Mouse (Mus musculus) midbrain, embryonic 13.5 days (tissue): ENCODE measurements around the gene Proser3. TPM values are rescaled to one million over a fixed set of nuclear protein-coding genes. Genes with fewer than 3 reads are reported as not detected.

Experiments used
- ATAC-seq: fragments of 200-750 bp; cut with Nextera tagmentation; 2 replicates; pipeline ENCODE4 v1.8.0; 2017; ENCODE audit warnings: mild to moderate bottlenecking, moderate TSS enrichment, moderate library complexity
- H3K27ac ChIP-seq: fragments of 300-500 bp; sonication (generic); 2 replicates; pipeline ENCODE4 v1.5.1; 2015; ENCODE audit warnings: inconsistent platforms, mild to moderate bottlenecking, moderate library complexity
- H3K27me3 ChIP-seq: fragments of 300-500 bp; sonication (generic); 2 replicates; pipeline ENCODE4 v1.6.1; 2015; ENCODE audit warnings: mild to moderate bottlenecking, inconsistent platforms
- H3K36me3 ChIP-seq: fragments of 300-500 bp; sonication (generic); 2 replicates; pipeline ENCODE4 v1.6.1; 2015; ENCODE audit warnings: mild to moderate bottlenecking, inconsistent platforms
- H3K4me1 ChIP-seq: fragments of 300-500 bp; sonication (generic); replicated peaks from 2 replicates; pipeline ENCODE4 v1.6.1; 2015; ENCODE audit warnings: inconsistent platforms
- H3K4me2 ChIP-seq: fragments of 300-500 bp; sonication (generic); replicated peaks from 2 replicates; pipeline ENCODE4 v1.6.1; 2015; ENCODE audit warnings: moderate library complexity, mild to moderate bottlenecking, inconsistent platforms
- H3K4me3 ChIP-seq: fragments of 300-500 bp; sonication (generic); replicated peaks from 2 replicates; pipeline ENCODE4 v1.5.1; 2015; ENCODE audit warnings: mild to moderate bottlenecking, inconsistent platforms
- H3K9ac ChIP-seq: fragments of 300-500 bp; sonication (generic); replicated peaks from 2 replicates; pipeline ENCODE4 v1.6.1; 2015; ENCODE audit warnings: mild to moderate bottlenecking, inconsistent platforms
- H3K9me3 ChIP-seq: fragments of 300-500 bp; sonication (generic); 2 replicates; pipeline ENCODE4 v1.6.1; 2016; ENCODE audit warnings: mild to moderate bottlenecking, inconsistent platforms
- whole genome bisulfite sequencing: fragments of 180-500 bp; shearing (Covaris S2); methylation state at CpG from one replicate; pipeline ENCODE4 v1.1.7; 2015; 5-methylcytosine and 5-hydroxymethylcytosine counted together
- polyA plus RNA-seq: library from polyadenylated mRNA; unstranded; fragments of >200 nt; fragmentation: Nextera tagmentation; extraction: Ambion mirVana; gene quantifications from 2 replicates; pipeline ENCODE4 v1.2.1, GENCODE M21; 2015

The Proser3 gene
- polyA plus RNA-seq, 1 experiment from 2014 or later, result 12.3 TPM

DNA sequence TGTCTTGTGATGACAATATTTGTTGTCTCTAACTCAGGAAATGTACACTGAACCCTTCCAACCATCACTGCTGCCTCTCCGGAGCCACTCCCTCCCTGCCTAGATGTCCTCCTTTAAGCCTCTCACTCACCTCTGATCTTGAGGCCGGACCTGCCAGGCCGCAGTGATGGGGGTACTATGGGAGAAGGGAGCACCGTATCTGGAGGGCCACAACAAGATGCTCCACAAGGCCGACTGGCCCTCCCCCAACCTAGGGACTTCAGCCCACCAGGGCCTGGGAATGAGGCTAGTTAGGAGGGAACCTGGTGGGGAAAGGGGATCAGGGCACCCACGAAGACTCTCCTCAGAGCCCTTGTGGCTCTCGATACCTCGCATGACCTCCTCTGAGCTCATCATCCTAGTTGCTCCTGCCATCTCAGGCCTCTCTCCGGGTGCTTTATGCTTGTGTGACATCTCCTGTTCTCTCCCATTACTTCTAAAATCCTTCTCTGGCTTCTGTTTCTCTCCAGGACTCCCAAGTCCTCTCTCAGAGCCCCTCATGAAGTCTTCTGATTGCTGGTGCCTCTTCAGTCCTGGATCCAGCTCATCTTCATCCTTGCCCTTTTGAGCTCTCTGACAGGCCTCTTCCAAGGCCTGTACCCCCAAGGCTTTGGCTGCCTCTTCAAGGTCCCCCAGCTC, 39.0 kb upstream of the Proser3 start:
- Histone ChIP-seq H3K9ac (peak overlapping the region; percentile 37; the same call in 1 of the 2 replicates), H3K4me1 (peaks cover 35% of the 10 kb centered on the region), H3K9me3 (no peaks in the 10 kb centered on the region), H3K4me3 (no peak overlapping the region), H3K27ac (no peak overlapping the region), H3K27me3 (no peaks in the 10 kb centered on the region), H3K36me3 (peaks cover 8% of the 10 kb centered on the region), H3K4me2 (no peak overlapping the region)
- WGBS, result 84% methylated on average over 9 of the region's 9 CpGs
- no peak for ATAC-seq

DNA sequence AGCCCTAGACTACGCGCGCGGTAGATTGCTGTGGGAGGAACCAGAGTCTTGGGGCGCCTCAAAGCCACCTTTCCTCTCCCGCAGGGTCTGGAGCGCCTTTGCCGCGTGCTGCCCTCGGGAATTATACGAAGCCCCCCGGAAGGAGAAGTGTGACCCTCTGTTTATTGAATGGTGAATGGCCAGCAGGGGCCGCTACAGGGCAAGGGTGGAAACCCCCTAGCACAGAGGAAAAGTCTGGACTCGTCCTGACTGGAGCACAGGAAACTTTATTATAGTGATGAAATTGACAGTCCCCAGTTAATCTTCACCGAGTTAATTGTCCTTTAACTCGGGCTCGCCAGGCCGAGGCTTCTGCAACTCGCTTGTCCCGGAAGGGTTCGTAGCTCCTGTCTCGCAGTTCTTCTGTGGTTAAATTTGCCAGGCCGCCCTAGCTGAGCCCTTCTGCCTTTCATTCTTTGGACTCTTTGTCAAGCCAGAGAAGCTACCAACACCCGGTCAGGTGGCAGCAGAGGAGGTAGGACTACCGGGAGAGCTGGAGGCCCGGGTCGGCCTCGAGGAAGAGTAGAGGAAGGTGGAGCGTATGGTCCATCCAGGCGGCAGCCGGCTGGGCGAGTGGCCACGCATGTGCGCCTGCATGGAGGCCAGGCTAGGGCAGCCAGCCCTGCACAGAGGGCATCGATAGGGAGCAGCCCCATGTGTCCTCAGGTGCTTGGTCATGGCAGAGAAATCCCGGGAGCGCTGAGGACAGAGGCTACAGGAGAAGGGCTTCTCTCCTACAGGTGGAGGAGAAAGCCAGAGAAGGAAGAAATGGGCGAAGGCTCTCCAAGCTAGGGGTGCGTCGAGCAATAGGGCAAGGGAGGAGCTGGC, 37.6 kb upstream of the Proser3 start:
- Histone ChIP-seq H3K9me3 (no peaks in the 10 kb centered on the region), H3K4me1 (peaks cover 35% of the 10 kb centered on the region), H3K36me3 (peaks cover 22% of the 10 kb centered on the region), H3K27me3 (no peaks in the 10 kb centered on the region), H3K4me3 (peak overlapping the region; percentile 99), H3K4me2 (peak overlapping the region; percentile 80), H3K9ac (peak overlapping the region; percentile 99), H3K27ac (peak overlapping the region; percentile 95)
- 30% methylated on average over 40 of the region's 40 CpGs for WGBS
- ATAC-seq, result peak; percentile 71

DNA sequence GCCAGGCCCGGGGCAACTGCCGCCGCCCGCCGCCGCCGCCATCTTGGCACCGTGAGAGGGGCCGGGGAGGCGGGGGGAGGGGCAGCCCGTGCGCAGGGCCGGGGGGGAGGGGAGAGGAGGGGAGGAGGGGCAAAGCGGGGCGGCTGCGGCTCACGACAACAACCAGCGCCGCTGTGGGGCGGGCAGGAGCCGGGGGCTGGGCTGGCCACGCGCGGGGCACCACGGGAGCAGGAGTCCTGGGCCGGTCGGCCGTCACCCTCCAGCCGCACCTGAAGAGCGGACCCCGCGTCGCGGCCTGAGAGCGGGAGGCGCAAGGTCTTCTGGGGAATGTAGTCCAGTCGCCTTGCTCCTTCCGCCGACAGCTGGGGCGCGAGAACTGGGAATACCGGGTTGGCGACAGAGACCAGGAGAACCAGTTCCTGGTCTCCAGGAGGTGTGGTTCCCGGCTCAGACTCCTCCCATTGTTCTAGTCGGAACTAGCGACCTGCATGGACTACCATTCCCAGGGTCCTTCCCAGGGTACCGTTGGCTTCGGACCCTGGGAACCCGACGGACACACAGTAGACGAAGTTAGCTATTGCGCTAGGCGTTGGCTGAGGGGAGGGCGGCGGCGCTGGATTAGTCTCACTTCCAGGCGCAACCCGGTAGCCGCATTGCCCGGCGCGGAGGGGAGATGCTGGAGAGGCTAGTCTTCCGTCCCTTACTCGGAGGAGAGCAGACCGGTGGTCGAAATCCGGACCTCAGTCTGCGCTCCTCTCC, 36.8 kb upstream of the Proser3 start, which contains the start of gene Kmt2b:
Gene Kmt2b (minus strand): TSS at position 51 of the 759 bp plus-strand sequence.
- peak; percentile 97 for ATAC-seq
- peak within 1 kb of the TSS; percentile 95 for H3K27ac ChIP-seq
- under 1% methylated on average over 62 of the region's 68 CpGs for WGBS

DNA sequence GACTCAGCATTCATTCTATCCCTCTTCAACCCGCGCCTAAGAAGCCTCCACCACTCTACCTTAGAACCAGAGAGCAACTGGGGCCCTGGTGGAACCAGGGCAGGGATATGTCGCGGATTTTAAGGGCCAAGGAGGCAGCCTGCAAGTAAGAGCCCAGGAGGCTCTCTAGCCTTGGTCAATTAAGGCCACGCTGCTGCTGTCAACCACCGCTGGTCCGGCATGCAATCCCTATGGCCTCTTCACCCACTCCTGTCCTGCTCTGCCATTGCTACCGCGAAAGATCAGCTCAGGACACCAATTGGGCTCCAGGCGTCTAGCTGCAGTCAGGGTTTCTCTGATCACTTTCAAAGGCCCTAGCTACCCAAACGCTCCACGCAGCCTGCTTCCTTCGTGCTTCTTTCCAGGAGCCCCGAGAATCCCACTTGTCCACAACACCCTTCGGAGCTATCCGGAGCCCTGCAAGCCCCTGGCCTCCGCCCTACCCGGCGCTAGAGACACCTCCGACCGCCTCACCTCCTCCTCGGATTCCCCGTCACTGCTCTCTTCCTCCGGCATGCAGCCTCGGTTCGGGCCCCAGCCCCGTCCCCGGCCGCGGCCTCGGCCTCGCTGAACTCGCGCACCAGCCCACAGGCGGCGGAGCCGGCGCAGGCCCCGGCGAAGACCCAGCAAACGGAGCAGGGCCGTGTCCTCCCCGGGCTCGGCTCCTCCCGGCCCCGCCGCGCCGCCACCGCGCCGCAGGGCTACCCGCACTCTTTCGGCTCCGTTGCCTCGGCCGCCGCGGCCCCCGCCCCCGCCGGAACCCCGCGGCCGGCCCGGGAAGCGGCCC, 36.0 kb upstream of the Proser3 start:
- Histone ChIP-seq H3K27ac (peak overlapping the region; percentile 95), H3K9ac (peak overlapping the region; percentile 99), H3K9me3 (no peaks in the 10 kb centered on the region), H3K4me2 (peak overlapping the region; percentile 80), H3K4me1 (peaks cover 26% of the 10 kb centered on the region), H3K27me3 (no peaks in the 10 kb centered on the region), H3K36me3 (peaks cover 38% of the 10 kb centered on the region), H3K4me3 (peak overlapping the region; percentile 99)
- WGBS, result under 1% methylated on average over 51 of the region's 67 CpGs
- ATAC-seq, result peak; percentile 55

More for the DNA sequence above, 36.8 kb upstream of the Proser3 start, which contains the start of gene Kmt2b:
- Histone ChIP-seq H3K27me3 (no peaks in the 10 kb centered on the region), H3K4me2 (peak within 1 kb of the TSS; percentile 80), H3K9me3 (no peaks in the 10 kb centered on the region), H3K4me3 (peak within 1 kb of the TSS; percentile 99), H3K4me1 (peaks cover 32% of the 10 kb centered on the region), H3K9ac (peak within 1 kb of the TSS; percentile 99), H3K36me3 (peaks cover 30% of the 10 kb centered on the region)

DNA sequence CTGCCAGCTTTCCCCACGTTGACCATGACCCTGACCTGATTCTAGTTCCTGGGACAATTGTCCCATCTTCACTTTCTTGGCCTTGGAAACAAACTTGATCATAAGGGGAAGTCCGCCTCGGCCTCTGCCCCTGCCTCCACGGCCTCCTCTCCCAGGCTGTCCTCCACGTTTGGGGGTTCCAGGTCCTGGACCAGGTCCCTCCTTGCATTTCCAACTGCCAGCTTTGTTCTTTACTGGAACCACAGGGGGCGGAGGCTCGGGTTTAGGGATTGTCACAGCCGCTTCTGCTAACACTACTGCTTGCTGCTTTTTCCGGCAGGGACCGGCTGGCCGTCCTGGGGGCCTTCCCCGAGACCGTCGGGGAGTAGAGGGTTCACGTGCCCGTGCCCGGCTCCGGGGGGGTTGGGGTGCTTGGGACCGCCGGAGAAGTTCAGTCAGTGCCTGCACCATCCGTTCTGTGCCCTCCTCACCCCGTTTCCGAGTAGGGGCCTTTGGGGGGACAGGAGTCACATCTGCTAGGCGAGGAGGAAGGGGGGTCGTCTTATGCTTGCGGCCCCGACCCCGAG, 34.4 kb upstream of the Proser3 start:
- Histone ChIP-seq H3K9ac (peak overlapping the region; percentile 99), H3K36me3 (peaks cover 53% of the 10 kb centered on the region), H3K4me1 (peaks cover 23% of the 10 kb centered on the region), H3K4me2 (peak overlapping the region; percentile 80), H3K4me3 (peak overlapping the region; percentile 99), H3K27me3 (no peaks in the 10 kb centered on the region), H3K27ac (no peak overlapping the region), H3K9me3 (no peaks in the 10 kb centered on the region)
- WGBS, result 88% methylated on average over 28 of the region's 28 CpGs
- ATAC-seq, result no peak

DNA sequence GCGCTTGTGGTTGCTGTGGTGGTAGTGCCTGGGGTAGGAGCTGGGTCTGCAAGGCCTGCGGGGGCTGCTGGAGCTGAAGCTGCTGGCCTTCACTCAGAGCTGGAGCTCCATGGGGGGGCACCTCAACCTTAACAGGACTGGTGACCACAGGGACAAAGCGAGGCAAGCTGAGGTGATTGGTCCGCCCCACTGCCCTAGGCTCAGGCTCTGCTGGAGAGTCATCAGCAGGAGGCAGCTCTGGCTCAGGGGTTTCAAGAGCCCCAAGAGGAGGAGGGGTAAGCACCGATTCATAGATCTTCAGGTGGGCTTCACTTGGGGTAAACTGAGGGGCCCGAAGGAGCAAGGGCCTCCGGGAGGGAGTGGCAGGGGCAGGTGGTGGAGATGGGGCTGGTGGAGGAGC, 33.1 kb upstream of the Proser3 start:
- Histone ChIP-seq H3K9me3 (no peaks in the 10 kb centered on the region), H3K4me1 (peaks cover 22% of the 10 kb centered on the region), H3K9ac (no peak overlapping the region), H3K4me2 (no peak overlapping the region), H3K36me3 (peaks cover 67% of the 10 kb centered on the region), H3K27ac (no peak overlapping the region), H3K4me3 (no peak overlapping the region), H3K27me3 (no peaks in the 10 kb centered on the region)
- WGBS, result 88% methylated on average over 7 of the region's 7 CpGs
- ATAC-seq, result no peak

DNA sequence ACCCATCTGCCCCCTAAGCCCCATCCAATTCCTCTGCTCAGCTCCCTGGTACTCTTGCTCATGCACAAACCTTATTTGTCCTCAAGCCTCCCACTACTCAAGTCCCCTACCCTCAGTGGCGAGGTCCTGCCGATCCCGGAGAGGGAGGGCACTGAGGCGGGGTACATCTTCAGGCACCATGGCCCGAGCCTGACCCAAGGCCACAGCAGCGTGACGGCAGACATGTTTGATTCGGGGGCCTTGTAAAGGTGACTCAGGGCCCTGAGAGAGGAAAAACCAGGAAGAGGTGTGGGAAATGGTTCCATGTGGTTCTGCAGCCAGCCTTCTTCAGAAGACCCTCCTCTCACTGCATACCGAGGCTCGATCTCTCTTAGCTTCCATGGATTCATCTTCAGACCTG, 32.2 kb upstream of the Proser3 start:
- H3K4me3 ChIP-seq, result no peak overlapping the region
- ATAC-seq, result no peak
- H3K9ac ChIP-seq, result no peak overlapping the region
- peaks cover 16% of the 10 kb centered on the region for H3K4me1 ChIP-seq
- no peak overlapping the region for H3K4me2 ChIP-seq
- 98% methylated on average over 10 of the region's 10 CpGs for WGBS
- H3K9me3 ChIP-seq, result no peaks in the 10 kb centered on the region
- H3K27ac ChIP-seq, result no peak overlapping the region
- H3K36me3 ChIP-seq, result peaks cover 75% of the 10 kb centered on the region
- H3K27me3 ChIP-seq, result no peaks in the 10 kb centered on the region

DNA sequence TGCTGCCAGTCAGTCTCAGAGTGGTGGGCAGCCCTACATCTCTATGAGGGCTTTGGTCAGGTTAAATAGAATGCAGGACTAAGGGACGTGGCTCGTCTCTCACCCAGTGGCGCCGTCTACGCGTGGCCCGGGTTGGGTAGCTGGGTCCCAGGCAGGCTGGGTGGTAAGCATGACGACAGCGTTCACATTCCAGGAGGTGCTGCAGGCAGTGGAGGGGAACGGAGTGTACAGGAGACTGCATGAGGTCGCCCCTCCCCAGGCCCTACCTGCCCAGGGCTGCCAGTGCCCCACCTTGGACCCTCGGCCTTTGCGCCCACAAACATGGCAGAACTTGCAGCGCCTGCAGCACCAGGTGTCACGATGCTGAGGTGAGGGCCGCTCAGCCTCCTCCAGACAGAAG, 29.4 kb upstream of the Proser3 start:
- no peak overlapping the region for H3K9ac ChIP-seq
- H3K27ac ChIP-seq, result no peak overlapping the region
- H3K36me3 ChIP-seq, result peaks cover 100% of the 10 kb centered on the region
- no peak overlapping the region for H3K4me3 ChIP-seq
- peaks cover 3% of the 10 kb centered on the region for H3K4me1 ChIP-seq
- WGBS, result 94% methylated on average over 16 of the region's 16 CpGs
- H3K27me3 ChIP-seq, result no peaks in the 10 kb centered on the region
- ATAC-seq, result no peak
- no peaks in the 10 kb centered on the region for H3K9me3 ChIP-seq
- no peak overlapping the region for H3K4me2 ChIP-seq

DNA sequence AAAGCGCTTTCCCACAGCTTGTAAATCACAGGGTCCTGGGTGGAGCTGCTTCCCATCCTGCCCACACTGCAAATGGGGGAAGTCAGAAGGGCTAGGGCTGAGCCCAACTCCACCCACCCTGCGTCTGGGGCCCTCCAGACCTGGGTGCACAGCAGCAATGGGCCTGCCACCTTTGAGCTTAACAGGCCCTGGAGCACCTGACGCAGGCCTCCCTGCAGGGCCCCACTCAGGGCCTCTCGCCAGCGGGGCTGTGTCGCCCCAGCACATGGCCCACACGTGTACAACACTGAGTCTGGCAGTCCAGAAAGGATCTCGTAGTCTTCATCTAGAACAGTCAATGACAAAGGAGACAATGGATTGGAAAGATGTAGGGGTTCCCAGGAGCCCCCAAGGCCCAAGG, 27.9 kb upstream of the Proser3 start:
- Histone ChIP-seq H3K36me3 (peaks cover 100% of the 10 kb centered on the region), H3K27ac (no peak overlapping the region), H3K4me2 (no peak overlapping the region), H3K4me3 (no peak overlapping the region), H3K4me1 (no peaks in the 10 kb centered on the region), H3K9me3 (no peaks in the 10 kb centered on the region), H3K27me3 (no peaks in the 10 kb centered on the region), H3K9ac (no peak overlapping the region)
- 0 out of 2 replicates have a peak, but pooled peaks have one; percentile 34 for ATAC-seq
- 92% methylated on average over 8 of the region's 8 CpGs for WGBS

DNA sequence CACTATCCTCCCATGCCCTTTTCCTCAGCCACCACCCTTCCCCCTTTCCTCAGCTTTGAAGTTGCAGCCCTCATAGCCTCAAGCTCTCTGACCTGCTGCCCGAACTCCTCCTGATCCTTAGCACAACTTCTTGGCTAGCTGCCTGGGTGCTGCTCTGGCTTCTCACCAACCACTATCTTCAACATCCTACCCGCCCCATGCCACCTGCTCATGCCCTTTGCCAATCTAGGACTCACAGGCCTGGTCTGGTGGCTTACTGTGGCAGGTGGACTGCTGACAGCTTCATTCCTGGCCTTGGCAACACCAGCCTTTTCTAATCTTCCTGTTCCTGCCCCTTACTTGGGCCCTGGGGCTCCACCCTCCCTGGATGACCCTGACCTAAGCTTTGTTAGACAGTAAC, 20.9 kb upstream of the Proser3 start:
- Histone ChIP-seq H3K9me3 (no peaks in the 10 kb centered on the region), H3K27ac (no peak overlapping the region), H3K4me3 (no peak overlapping the region), H3K4me1 (no peaks in the 10 kb centered on the region), H3K27me3 (no peaks in the 10 kb centered on the region), H3K4me2 (no peak overlapping the region), H3K36me3 (peaks cover 97% of the 10 kb centered on the region), H3K9ac (no peak overlapping the region)
- no peak for ATAC-seq
- 93% methylated on average over 2 of the region's 2 CpGs for WGBS

DNA sequence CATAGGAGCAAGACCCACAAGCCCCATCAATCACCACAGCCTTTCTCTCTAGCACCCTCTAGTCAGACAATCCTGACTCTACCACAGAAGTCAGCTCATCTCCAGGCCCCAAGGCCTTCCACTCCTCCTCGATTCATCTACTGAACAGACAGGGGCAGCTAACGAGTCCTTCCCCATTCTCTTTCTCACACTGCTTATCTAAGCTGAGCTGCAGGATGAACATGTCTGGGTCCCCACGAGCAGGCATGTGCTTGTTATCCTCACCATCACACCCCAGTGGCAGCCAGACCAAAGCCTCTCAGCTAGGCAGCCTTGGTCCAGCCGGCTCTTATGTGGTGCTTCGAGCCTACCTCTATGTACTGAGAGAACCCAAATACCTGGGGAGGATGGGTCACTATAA, 20.3 kb upstream of the Proser3 start:
- Histone ChIP-seq H3K4me3 (no peak overlapping the region), H3K4me2 (no peak overlapping the region), H3K9me3 (no peaks in the 10 kb centered on the region), H3K9ac (no peak overlapping the region), H3K27me3 (no peaks in the 10 kb centered on the region), H3K4me1 (no peaks in the 10 kb centered on the region), H3K27ac (no peak overlapping the region), H3K36me3 (peaks cover 96% of the 10 kb centered on the region)
- WGBS, result 90% methylated on average over 5 of the region's 5 CpGs
- no peak for ATAC-seq
